Mouse (Mus musculus): Measurements from ENCODE around the gene Tnp1. TPM values are rescaled to one million over a fixed set of nuclear protein-coding genes. Genes with fewer than 3 reads are reported as not detected.

The Tnp1 gene
- polyA plus RNA-seq, 1 experiment from 2014 or later = not detected

GRCm38 (mm10) chr1:73040691-73041425, 25.1 kb upstream of the Tnp1 start:
- Histone ChIP-seq H3K36me3 (no peaks in the 10 kb centered on the region), H3K9me3 (replicated peaks) (no peaks in the 10 kb centered on the region), H3K4me1 (peaks cover 38% of the 10 kb centered on the region), H3K27ac (replicated peaks) (no peak overlapping the region), H3K27me3 (ENCODE audit: low read depth, poor library complexity, severe bottlenecking) (0 out of 2 replicates have a peak, but pooled peaks cover 3% of the 10 kb centered on the region), H3K4me3 (no peak overlapping the region)
- 92% methylated on average over 3 of the region's 3 CpGs for WGBS
- no peak for DNase-seq (ENCODE audit: low spot score)

GRCm38 (mm10) chr1:73038532-73038931, 22.8 kb upstream of the Tnp1 start:
- no peak for DNase-seq (ENCODE audit: low spot score)
- Histone ChIP-seq H3K27ac (replicated peaks) (peak overlapping the region; percentile 69; the same call in 1 of the 2 replicates), H3K9me3 (replicated peaks) (no peaks in the 10 kb centered on the region), H3K36me3 (no peaks in the 10 kb centered on the region), H3K4me1 (peaks cover 36% of the 10 kb centered on the region), H3K4me3 (no peak overlapping the region), H3K27me3 (ENCODE audit: low read depth, poor library complexity, severe bottlenecking) (0 out of 2 replicates have a peak, but pooled peaks cover 3% of the 10 kb centered on the region)
- 77% methylated on average over 3 of the region's 3 CpGs for WGBS

GRCm38 (mm10) chr1:73036536-73036935, 20.8 kb upstream of the Tnp1 start:
- 46% methylated on average over 3 of the region's 3 CpGs for WGBS
- Histone ChIP-seq H3K27ac (replicated peaks) (peak overlapping the region; percentile 64), H3K4me3 (no peak overlapping the region), H3K36me3 (no peaks in the 10 kb centered on the region), H3K27me3 (ENCODE audit: low read depth, poor library complexity, severe bottlenecking) (0 out of 2 replicates have a peak, but pooled peaks cover 3% of the 10 kb centered on the region), H3K9me3 (replicated peaks) (no peaks in the 10 kb centered on the region), H3K4me1 (peaks cover 28% of the 10 kb centered on the region)
- DNase-seq (ENCODE audit: low spot score) = no peak

GRCm38 (mm10) chr1:73035726-73036125, 20.0 kb upstream of the Tnp1 start:
- Histone ChIP-seq H3K4me1 (peaks cover 25% of the 10 kb centered on the region), H3K9me3 (replicated peaks) (no peaks in the 10 kb centered on the region), H3K27ac (replicated peaks) (no peak overlapping the region), H3K4me3 (no peak overlapping the region), H3K36me3 (no peaks in the 10 kb centered on the region), H3K27me3 (ENCODE audit: low read depth, poor library complexity, severe bottlenecking) (0 out of 2 replicates have a peak, but pooled peaks cover 3% of the 10 kb centered on the region)
- no peak for DNase-seq (ENCODE audit: low spot score)
- 91% methylated on average over 3 of the region's 3 CpGs for WGBS

- no peaks in the 10 kb centered on the region for H3K36me3 ChIP-seq
- H3K4me1 ChIP-seq = peaks cover 8% of the 10 kb centered on the region
- no peaks in the 10 kb centered on the region for H3K27me3 ChIP-seq (ENCODE audit: low read depth, poor library complexity, severe bottlenecking)
- 92% methylated on average over 5 of the region's 5 CpGs for WGBS
- no peaks in the 10 kb centered on the region for H3K9me3 ChIP-seq (replicated peaks)
- H3K4me3 ChIP-seq = no peak overlapping the region
- H3K27ac ChIP-seq (replicated peaks) = no peak overlapping the region
- no peak for DNase-seq (ENCODE audit: low spot score)
Observed at GRCm38 (mm10) chr1:73032491-73032890, 16.8 kb upstream of the Tnp1 start.

- no peaks in the 10 kb centered on the region for H3K27me3 ChIP-seq (ENCODE audit: low read depth, poor library complexity, severe bottlenecking)
- H3K4me3 ChIP-seq = no peak overlapping the region
- H3K9me3 ChIP-seq (replicated peaks) = no peaks in the 10 kb centered on the region
- H3K36me3 ChIP-seq = no peaks in the 10 kb centered on the region
- no peak overlapping the region for H3K27ac ChIP-seq (replicated peaks)
- peaks cover 8% of the 10 kb centered on the region; the same call in 1 of the 2 replicates for H3K4me1 ChIP-seq
- WGBS = 89% methylated on average over 6 of the region's 6 CpGs
- no peak for DNase-seq (ENCODE audit: low spot score)
Observed at GRCm38 (mm10) chr1:73028741-73029140, 13.0 kb upstream of the Tnp1 start.

GRCm38 (mm10) chr1:73027381-73027780, 11.7 kb upstream of the Tnp1 start:
- WGBS = 74% methylated on average over 4 of the region's 4 CpGs
- Histone ChIP-seq H3K4me3 (no peak overlapping the region), H3K27ac (replicated peaks) (no peak overlapping the region), H3K4me1 (peaks cover 8% of the 10 kb centered on the region; the same call in 1 of the 2 replicates), H3K9me3 (replicated peaks) (no peaks in the 10 kb centered on the region), H3K27me3 (ENCODE audit: low read depth, poor library complexity, severe bottlenecking) (no peaks in the 10 kb centered on the region), H3K36me3 (no peaks in the 10 kb centered on the region)
- no peak for DNase-seq (ENCODE audit: low spot score)

GRCm38 (mm10) chr1:73026786-73027299, 11.1 kb upstream of the Tnp1 start:
- H3K36me3 ChIP-seq = no peaks in the 10 kb centered on the region
- no peak overlapping the region for H3K4me3 ChIP-seq
- DNase-seq (ENCODE audit: low spot score) = no peak
- no peaks in the 10 kb centered on the region for H3K27me3 ChIP-seq (ENCODE audit: low read depth, poor library complexity, severe bottlenecking)
- H3K4me1 ChIP-seq = peaks cover 8% of the 10 kb centered on the region; the same call in 1 of the 2 replicates
- no peak overlapping the region for H3K27ac ChIP-seq (replicated peaks)
- H3K9me3 ChIP-seq (replicated peaks) = no peaks in the 10 kb centered on the region
- 77% methylated on average over 5 of the region's 5 CpGs for WGBS

- WGBS = 96% methylated on average over 3 of the region's 3 CpGs
- Histone ChIP-seq H3K36me3 (no peaks in the 10 kb centered on the region), H3K27ac (replicated peaks) (no peak overlapping the region), H3K4me1 (peaks cover 8% of the 10 kb centered on the region; the same call in 1 of the 2 replicates), H3K4me3 (no peak overlapping the region), H3K9me3 (replicated peaks) (no peaks in the 10 kb centered on the region), H3K27me3 (ENCODE audit: low read depth, poor library complexity, severe bottlenecking) (no peaks in the 10 kb centered on the region)
- no peak for DNase-seq (ENCODE audit: low spot score)
Observed at GRCm38 (mm10) chr1:73026157-73026556, 10.4 kb upstream of the Tnp1 start.

GRCm38 (mm10) chr1:73006847-73007246, 8.9 kb downstream of the Tnp1 start:
- no peak for DNase-seq (ENCODE audit: low spot score)
- Histone ChIP-seq H3K4me3 (no peak overlapping the region), H3K9me3 (replicated peaks) (peaks cover 4% of the 10 kb centered on the region; the same call in 1 of the 2 replicates), H3K36me3 (no peaks in the 10 kb centered on the region), H3K27ac (replicated peaks) (no peak overlapping the region), H3K4me1 (peaks cover 10% of the 10 kb centered on the region), H3K27me3 (ENCODE audit: low read depth, poor library complexity, severe bottlenecking) (no peaks in the 10 kb centered on the region)
- WGBS = 94% methylated on average over 1 of the region's 1 CpGs

GRCm38 (mm10) chr1:73004890-73005289, 10.8 kb downstream of the Tnp1 start:
- no peaks in the 10 kb centered on the region for H3K36me3 ChIP-seq
- H3K27me3 ChIP-seq (ENCODE audit: low read depth, poor library complexity, severe bottlenecking) = no peaks in the 10 kb centered on the region
- peaks cover 10% of the 10 kb centered on the region for H3K4me1 ChIP-seq
- DNase-seq (ENCODE audit: low spot score) = no peak
- no peak overlapping the region for H3K27ac ChIP-seq (replicated peaks)
- H3K4me3 ChIP-seq = no peak overlapping the region
- 88% methylated on average over 2 of the region's 2 CpGs for WGBS
- peaks cover 4% of the 10 kb centered on the region; the same call in 1 of the 2 replicates for H3K9me3 ChIP-seq (replicated peaks)

- no peak for DNase-seq (ENCODE audit: low spot score)
- no peaks in the 10 kb centered on the region for H3K9me3 ChIP-seq (replicated peaks)
- H3K27me3 ChIP-seq (ENCODE audit: low read depth, poor library complexity, severe bottlenecking) = no peaks in the 10 kb centered on the region
- peaks cover 10% of the 10 kb centered on the region for H3K4me1 ChIP-seq
- H3K36me3 ChIP-seq = no peaks in the 10 kb centered on the region
- WGBS = 85% methylated on average over 5 of the region's 5 CpGs
- H3K27ac ChIP-seq (replicated peaks) = no peak overlapping the region
- H3K4me3 ChIP-seq = no peak overlapping the region
Observed at GRCm38 (mm10) chr1:73002637-73003036, 13.1 kb downstream of the Tnp1 start.

- Histone ChIP-seq H3K36me3 (no peaks in the 10 kb centered on the region), H3K27me3 (ENCODE audit: low read depth, poor library complexity, severe bottlenecking) (no peaks in the 10 kb centered on the region), H3K4me3 (no peak overlapping the region), H3K4me1 (peaks cover 10% of the 10 kb centered on the region), H3K9me3 (replicated peaks) (no peaks in the 10 kb centered on the region), H3K27ac (replicated peaks) (no peak overlapping the region)
- WGBS = 85% methylated on average over 5 of the region's 5 CpGs
- no peak for DNase-seq (ENCODE audit: low spot score)
Observed at GRCm38 (mm10) chr1:73001961-73002360, 13.7 kb downstream of the Tnp1 start.

Data from midbrain, embryonic 10.5 days (tissue).